Mouse (Mus musculus) forebrain, postnatal 0 days (tissue): ENCODE results near the gene Ldhd. TPM values are rescaled to one million over a fixed set of nuclear protein-coding genes. Genes with fewer than 3 reads are reported as not detected.
A peak's percentile ranks its signal among the peaks of the same experiment; 100 is the strongest.

ENCODE experiments used
- ATAC-seq: fragments of 200-750 bp; cut with Nextera tagmentation; 2 replicates; pipeline ENCODE4 v1.8.0; 2017; ENCODE audit warnings: mild to moderate bottlenecking, moderate library complexity
- DNase-seq: peaks from one replicate; pipeline ENCODE4 v3.0.0-alpha.2; 2015
- H3K27ac ChIP-seq: fragments of 300-500 bp; sonication (generic); 2 replicates; pipeline ENCODE4 v1.5.1; 2014; ENCODE audit warnings: low read depth, mild to moderate bottlenecking, antibody characterized with exemption, low read length, moderate library complexity, mixed read lengths
- H3K27me3 ChIP-seq: fragments of 300-500 bp; sonication (generic); 2 replicates; pipeline ENCODE4 v1.6.1; 2014; ENCODE audit warnings: mild to moderate bottlenecking, low read length, mixed read lengths; ENCODE audit not compliant: insufficient read depth
- H3K36me3 ChIP-seq: fragments of 300-500 bp; sonication (generic); 2 replicates; pipeline ENCODE4 v1.6.1; 2014; ENCODE audit warnings: mild to moderate bottlenecking, moderate library complexity; ENCODE audit not compliant: insufficient read depth
- H3K4me1 ChIP-seq: fragments of 300-500 bp; sonication (generic); 2 replicates; pipeline ENCODE4 v1.6.1; 2014; ENCODE audit warnings: antibody characterized with exemption; ENCODE audit not compliant: insufficient read depth
- H3K4me2 ChIP-seq: fragments of 300-500 bp; sonication (generic); 2 replicates; pipeline ENCODE4 v1.6.1; 2014; ENCODE audit warnings: low read depth, mild to moderate bottlenecking, moderate library complexity
- H3K4me3 ChIP-seq: fragments of 300-500 bp; sonication (generic); 2 replicates; pipeline ENCODE4 v1.5.1; 2014; ENCODE audit warnings: low read depth, low read length, mixed read lengths
- H3K9ac ChIP-seq: fragments of 300-500 bp; sonication (generic); 2 replicates; pipeline ENCODE4 v1.6.1; 2014; ENCODE audit warnings: mild to moderate bottlenecking
- H3K9me3 ChIP-seq: fragments of 300-500 bp; sonication (generic); 2 replicates; pipeline ENCODE4 v1.6.1; 2016; ENCODE audit warnings: low read length
- CTCF ChIP-seq: sonication (generic); IDR thresholded peaks from 2 replicates; pipeline ENCODE4 v1.5.1; 2016; ENCODE audit warnings: antibody characterized with exemption, control low read depth, low read depth
- WGBS: fragments of 180-500 bp; shearing (Covaris S2); extraction: QIAGEN DNeasy Blood & Tissue Kit; methylation state at CpG from one replicate; pipeline ENCODE4 v1.1.7; 2014; 5-methylcytosine and 5-hydroxymethylcytosine counted together
- polyA plus RNA-seq: library from polyadenylated mRNA; unstranded; fragments of >200 nt; fragmentation: Nextera tagmentation; extraction: Ambion mirVana; gene quantifications from 2 replicates; pipeline ENCODE4 v1.2.1, GENCODE M21; 2015
- total RNA-seq: library from RNA; depleted of rRNA; stranded (reverse); fragments of >200 nt; gene quantifications from 2 replicates; pipeline ENCODE4 v1.2.3, GENCODE M21; 2014

Gene Ldhd
- total and polyA plus RNA-seq, 2 experiments from 2014 or later = 1.1 to 1.8 TPM

- Histone ChIP-seq H3K27me3 (no peaks in the 10 kb centered on the region), H3K9me3 (no peaks in the 10 kb centered on the region), H3K4me2 (no peak overlapping the region), H3K9ac (no peak overlapping the region), H3K36me3 (no peaks in the 10 kb centered on the region), H3K4me3 (no peak overlapping the region), H3K27ac (no peak overlapping the region), H3K4me1 (no peaks in the 10 kb centered on the region)
- 77% methylated on average over 3 of the region's 3 CpGs for WGBS
- TF ChIP-seq CTCF = no peak
- no peak for DNase-seq
- no peak for ATAC-seq
Observed at GRCm38 (mm10) chr8:111590214-111590613, 40.0 kb downstream of the Ldhd start.

- Histone ChIP-seq H3K27me3 (no peaks in the 10 kb centered on the region), H3K4me2 (no peak overlapping the region), H3K9ac (no peak overlapping the region), H3K9me3 (no peaks in the 10 kb centered on the region), H3K4me1 (no peaks in the 10 kb centered on the region), H3K4me3 (no peak overlapping the region), H3K27ac (no peak overlapping the region), H3K36me3 (no peaks in the 10 kb centered on the region; the same call in 1 of the 2 replicates)
- WGBS = 94% methylated on average over 2 of the region's 2 CpGs
- TF ChIP-seq CTCF = no peak
- no peak for DNase-seq
- ATAC-seq = no peak
Observed at GRCm38 (mm10) chr8:111588336-111588735, 41.8 kb downstream of the Ldhd start.

- Histone ChIP-seq H3K4me3 (no peak overlapping the region), H3K4me1 (no peaks in the 10 kb centered on the region), H3K9me3 (no peaks in the 10 kb centered on the region), H3K4me2 (no peak overlapping the region), H3K9ac (no peak overlapping the region), H3K36me3 (no peaks in the 10 kb centered on the region; the same call in 1 of the 2 replicates), H3K27ac (no peak overlapping the region), H3K27me3 (no peaks in the 10 kb centered on the region)
- ATAC-seq (no peak), DNase-seq (no peak)
- TF ChIP-seq CTCF = no peak
- 96% methylated on average over 1 of the region's 1 CpGs for WGBS
Observed at GRCm38 (mm10) chr8:111587545-111588094, 42.6 kb downstream of the Ldhd start.

- H3K27ac ChIP-seq = no peak overlapping the region
- H3K9ac ChIP-seq = no peak overlapping the region
- H3K4me2 ChIP-seq = no peak overlapping the region
- no peak for TF ChIP-seq CTCF
- H3K27me3 ChIP-seq = no peaks in the 10 kb centered on the region
- no peaks in the 10 kb centered on the region; the same call in 1 of the 2 replicates for H3K36me3 ChIP-seq
- WGBS = 92% methylated on average over 3 of the region's 3 CpGs
- H3K9me3 ChIP-seq = no peaks in the 10 kb centered on the region
- H3K4me3 ChIP-seq = no peak overlapping the region
- no peaks in the 10 kb centered on the region for H3K4me1 ChIP-seq
- ATAC-seq (no peak), DNase-seq (no peak)
Observed at GRCm38 (mm10) chr8:111584946-111585345, 45.2 kb downstream of the Ldhd start.

- H3K4me2 ChIP-seq = no peak overlapping the region
- no peak overlapping the region for H3K9ac ChIP-seq
- ATAC-seq (peak; percentile 58; the same call in 1 of the 2 replicates), DNase-seq (peak; percentile 40)
- TF ChIP-seq CTCF = no peak
- H3K9me3 ChIP-seq = no peaks in the 10 kb centered on the region
- 40% methylated on average over 3 of the region's 3 CpGs for WGBS
- H3K4me3 ChIP-seq = no peak overlapping the region
- H3K27ac ChIP-seq = peak overlapping the region; percentile 59; the same call in 1 of the 2 replicates
- no peaks in the 10 kb centered on the region; the same call in 1 of the 2 replicates for H3K36me3 ChIP-seq
- H3K4me1 ChIP-seq = no peaks in the 10 kb centered on the region
- no peaks in the 10 kb centered on the region for H3K27me3 ChIP-seq
Observed at GRCm38 (mm10) chr8:111582386-111582785, 47.8 kb downstream of the Ldhd start.

GRCm38 (mm10) chr8:111580306-111580705 is 49.9 kb downstream of the Ldhd start:
- ATAC-seq (no peak), DNase-seq (no peak)
- H3K4me2 ChIP-seq = no peak overlapping the region
- WGBS = 87% methylated on average over 3 of the region's 3 CpGs
- no peak overlapping the region for H3K4me3 ChIP-seq
- H3K4me1 ChIP-seq = no peaks in the 10 kb centered on the region
- H3K27ac ChIP-seq = no peak overlapping the region
- H3K36me3 ChIP-seq = no peaks in the 10 kb centered on the region; the same call in 1 of the 2 replicates
- H3K9ac ChIP-seq = no peak overlapping the region
- no peaks in the 10 kb centered on the region for H3K27me3 ChIP-seq
- no peaks in the 10 kb centered on the region for H3K9me3 ChIP-seq
- TF ChIP-seq CTCF = no peak

GRCm38 (mm10) chr8:111579318-111579717 is 50.9 kb downstream of the Ldhd start:
- Histone ChIP-seq H3K9ac (no peak overlapping the region), H3K36me3 (no peaks in the 10 kb centered on the region; the same call in 1 of the 2 replicates), H3K27ac (no peak overlapping the region), H3K4me1 (no peaks in the 10 kb centered on the region), H3K4me2 (no peak overlapping the region), H3K27me3 (no peaks in the 10 kb centered on the region), H3K4me3 (no peak overlapping the region), H3K9me3 (no peaks in the 10 kb centered on the region)
- TF ChIP-seq CTCF = no peak
- 86% methylated on average over 1 of the region's 1 CpGs for WGBS
- DNase-seq (no peak), ATAC-seq (no peak)
